Mouse (Mus musculus) c-Kit-positive CD71-positive TER-119-negative erythroid progenitor cells, embryonic 14.5 days (primary cell): ENCODE measurements around the gene Usf1.

ENCODE experiments used
- DNase-seq: peaks from one replicate; pipeline ENCODE4 v3.0.0-alpha.2; 2013; ENCODE audit warnings: low read depth

The Usf1 gene

GRCm38 (mm10) chr1:171418660-171419059 lies 7.5 kb downstream of the Usf1 start, which contains the start of gene Tstd1:
Gene Tstd1 (plus strand): TSS chr1:171418872.
- no peak for DNase-seq

DNA sequence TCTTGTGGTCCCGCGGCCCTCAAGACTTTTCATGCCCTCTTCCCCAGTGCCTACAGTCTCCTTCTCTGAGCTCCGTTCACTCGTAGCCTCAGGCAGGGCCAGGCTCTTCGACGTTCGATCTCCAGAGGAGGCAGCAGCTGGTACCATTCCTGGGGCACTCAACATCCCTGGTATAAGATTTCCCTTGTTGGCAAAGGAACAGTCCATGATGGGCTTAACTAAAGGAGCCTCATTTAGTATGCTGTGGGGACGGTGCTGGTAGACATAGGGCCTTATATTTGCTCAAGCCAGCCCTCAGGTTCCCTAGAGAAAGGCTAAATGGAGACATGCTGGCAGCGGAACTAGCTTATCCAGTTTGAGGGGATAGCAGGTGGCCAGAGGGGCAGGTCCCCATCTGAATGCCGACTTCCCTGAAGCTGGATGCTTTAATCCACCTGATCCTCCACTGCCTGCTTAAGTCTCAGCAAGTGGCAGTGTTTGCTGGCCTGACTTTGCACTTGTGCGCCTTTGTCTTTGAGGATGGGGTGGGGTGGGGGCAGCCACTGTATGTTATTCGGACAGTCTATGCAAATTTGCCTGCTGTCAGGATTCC lies 8.3 kb downstream of the Usf1 start:
- DNase-seq: no peak

DNA sequence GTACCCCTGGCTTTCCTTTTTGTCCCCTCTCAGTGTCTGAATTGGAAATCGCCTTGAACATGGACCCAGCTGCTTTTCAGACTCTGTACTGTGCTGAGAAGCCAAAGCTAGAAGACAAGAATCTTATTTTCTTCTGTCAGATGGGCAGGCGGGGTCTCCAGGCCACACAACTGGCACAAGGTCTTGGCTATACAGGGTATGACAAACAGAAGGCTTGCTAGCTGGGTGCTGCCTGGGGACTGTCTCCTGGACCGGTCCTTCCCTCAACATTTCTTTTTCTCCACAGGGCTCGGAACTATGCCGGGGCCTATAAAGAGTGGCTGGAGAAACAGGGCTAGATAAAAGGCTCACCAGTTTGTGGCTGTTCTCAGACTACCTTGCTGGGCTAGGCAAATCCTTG lies 8.8 kb downstream of the Usf1 start:
- DNase-seq: no peak

- no peak for DNase-seq
Observed at GRCm38 (mm10) chr1:171422504-171423095, 11.5 kb downstream of the Usf1 start.

- DNase-seq: no peak
Observed at GRCm38 (mm10) chr1:171424638-171425037, 13.5 kb downstream of the Usf1 start.

DNA sequence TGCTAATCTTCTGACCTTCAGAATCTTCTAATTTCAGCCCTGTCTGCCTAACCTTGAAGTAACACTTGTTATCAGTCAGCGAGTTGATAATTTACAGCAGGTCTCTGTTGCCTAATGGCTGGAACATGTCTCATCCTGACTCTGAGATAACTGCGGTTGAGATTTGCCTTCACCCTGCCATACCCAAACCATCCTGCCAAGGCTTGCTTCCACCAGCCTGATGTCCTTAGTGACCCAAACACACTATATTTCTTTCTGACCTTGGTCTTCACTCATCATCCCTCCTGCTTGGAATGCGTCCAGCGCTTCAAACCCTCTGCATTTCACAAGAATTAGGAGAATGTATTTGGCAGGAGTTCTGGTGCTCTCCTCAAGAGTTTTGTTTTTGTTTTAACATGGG lies 14.0 kb downstream of the Usf1 start:
- no peak for DNase-seq

DNA sequence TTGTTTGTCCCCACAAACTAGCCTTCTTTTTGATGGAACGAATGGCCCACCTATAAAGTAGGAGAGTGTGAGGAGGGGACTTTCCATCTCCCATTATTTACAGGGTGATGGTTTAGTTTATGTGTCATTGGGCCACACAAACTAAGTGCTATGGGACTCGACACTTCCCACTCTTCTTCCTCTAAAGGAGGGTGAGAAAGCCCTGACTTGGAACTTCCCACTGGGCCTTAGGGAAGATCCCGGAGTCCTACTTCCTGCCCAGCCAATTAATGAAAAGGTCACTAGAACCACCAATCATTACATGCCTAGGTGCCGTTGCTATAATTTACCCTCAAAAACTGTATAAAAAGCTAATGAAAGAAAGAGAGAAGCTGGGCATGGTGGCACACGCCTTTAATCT lies 21.0 kb downstream of the Usf1 start:
- no peak for DNase-seq

- no peak for DNase-seq
Observed at GRCm38 (mm10) chr1:171435288-171435814, 24.2 kb downstream of the Usf1 start.

DNA sequence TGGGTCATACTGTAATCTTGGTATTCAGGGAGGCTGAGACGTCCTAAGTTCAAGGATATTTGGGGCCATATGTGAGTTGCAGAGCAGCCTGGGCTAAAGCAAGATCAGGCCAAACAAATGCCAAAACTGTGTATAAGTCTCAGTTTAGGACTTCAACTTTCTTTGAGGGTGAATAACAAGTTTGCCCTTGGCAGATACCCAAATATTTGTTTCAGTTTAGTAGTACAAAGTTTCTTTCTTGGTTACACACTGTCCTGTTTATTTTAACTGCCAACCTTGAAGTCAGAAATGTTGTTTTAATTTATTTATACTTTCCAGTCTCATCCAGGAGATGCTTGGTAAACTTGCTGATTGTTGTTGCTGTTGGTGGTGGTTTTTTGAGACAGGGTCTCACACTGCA lies 24.9 kb downstream of the Usf1 start:
- DNase-seq: no peak

GRCm38 (mm10) chr1:171437264-171438013 lies 26.3 kb downstream of the Usf1 start, which contains the start of gene F11r:
Gene F11r (plus strand): TSS chr1:171437535.
- DNase-seq: peak; percentile 52

- DNase-seq: no peak
Observed at GRCm38 (mm10) chr1:171438014-171438670, 27.0 kb downstream of the Usf1 start.

GRCm38 (mm10) chr1:171439072-171439471 lies 28.0 kb downstream of the Usf1 start:
- no peak for DNase-seq

DNA sequence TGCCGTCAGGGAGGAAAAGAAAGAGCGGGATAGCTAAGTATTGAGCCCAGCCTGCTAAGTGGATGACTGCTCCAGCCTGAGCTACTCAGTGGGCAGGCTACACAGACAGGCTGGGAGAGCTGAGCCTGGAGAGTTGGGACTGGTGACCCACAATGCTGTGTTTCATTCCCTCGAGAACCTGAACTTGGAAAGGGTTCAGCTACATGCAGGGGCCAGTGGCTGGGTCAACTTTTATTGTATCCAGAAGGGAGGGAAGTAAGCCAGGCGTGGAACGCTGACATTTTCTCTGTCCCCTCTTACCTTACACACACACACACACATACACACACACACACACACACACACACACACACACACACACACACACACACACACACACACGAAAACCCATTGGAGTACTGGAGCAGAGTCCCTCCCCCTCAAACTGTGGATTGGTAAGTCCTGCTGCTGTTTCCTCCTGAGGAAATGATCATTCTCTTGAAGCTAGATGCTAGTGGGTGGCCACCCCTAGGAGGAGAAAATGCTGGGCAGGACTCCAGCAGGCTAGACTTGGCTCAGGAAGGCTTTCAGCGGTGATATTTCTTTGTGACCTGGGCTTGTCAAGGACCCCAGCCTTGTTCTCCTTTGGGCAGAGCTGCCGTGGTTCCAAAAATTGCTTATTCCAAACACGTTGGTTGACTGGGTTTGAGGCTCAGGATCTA lies 29.1 kb downstream of the Usf1 start:
- no peak for DNase-seq

GRCm38 (mm10) chr1:171441466-171442412 lies 30.6 kb downstream of the Usf1 start:
- no peak for DNase-seq

DNA sequence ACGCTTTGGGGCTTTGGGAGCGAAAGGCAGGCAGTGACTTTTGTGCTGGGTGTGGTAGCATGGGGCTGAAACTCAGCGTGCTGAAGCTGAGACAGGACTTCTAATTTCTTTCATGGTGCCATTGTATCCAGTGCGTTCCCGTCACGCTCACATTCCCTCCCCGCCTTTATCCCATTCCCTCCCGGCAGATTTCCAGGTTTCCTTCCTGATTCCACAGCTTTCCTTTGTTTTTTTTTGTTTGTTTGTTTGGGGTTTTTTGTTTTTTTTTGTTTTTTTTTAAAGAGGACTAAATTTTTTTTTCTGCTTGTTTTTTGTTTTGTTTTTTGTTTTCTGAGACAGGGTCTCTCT lies 31.3 kb downstream of the Usf1 start:
- DNase-seq: no peak

DNA sequence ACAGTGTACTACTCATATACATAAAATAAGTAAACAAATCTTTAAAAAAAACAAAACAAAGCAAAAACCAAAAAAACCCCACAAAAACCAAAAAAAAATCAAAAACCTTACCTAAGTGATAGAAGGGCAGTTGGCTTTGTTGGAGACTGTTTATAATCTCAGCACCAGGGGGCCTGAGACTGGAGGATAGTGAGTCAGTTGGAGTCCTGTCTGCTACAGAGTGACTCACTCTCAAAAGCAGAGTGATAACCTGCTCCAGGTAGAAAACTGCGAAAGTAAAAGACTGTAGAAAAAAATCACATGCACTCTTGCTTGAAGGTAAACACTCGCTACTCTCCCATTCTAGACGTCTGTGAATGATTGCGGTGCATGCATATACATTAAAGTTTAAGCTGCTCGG lies 33.9 kb downstream of the Usf1 start:
- no peak for DNase-seq

- no peak for DNase-seq
Observed at GRCm38 (mm10) chr1:171446854-171447253, 35.7 kb downstream of the Usf1 start.

DNA sequence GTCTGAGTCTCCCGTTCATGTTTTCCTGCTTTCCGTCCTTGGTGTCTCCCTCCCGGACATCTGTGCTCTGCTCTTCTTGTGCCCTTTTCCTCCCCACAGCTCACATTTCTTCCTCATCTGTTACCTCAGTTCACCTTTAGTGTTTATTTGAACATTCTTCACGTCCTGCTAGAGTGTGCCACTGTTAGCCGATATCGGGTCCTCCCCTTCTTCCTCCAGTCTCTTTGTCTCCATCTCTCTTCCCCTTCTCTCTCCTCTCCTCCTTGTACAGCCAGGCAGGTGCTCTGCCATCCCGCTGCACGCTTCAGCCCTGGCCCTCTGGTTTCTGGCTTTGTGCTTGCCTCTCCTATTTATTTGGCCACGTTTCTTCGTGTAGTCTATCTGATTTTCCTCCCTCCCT lies 36.6 kb downstream of the Usf1 start:
- DNase-seq: no peak

DNA sequence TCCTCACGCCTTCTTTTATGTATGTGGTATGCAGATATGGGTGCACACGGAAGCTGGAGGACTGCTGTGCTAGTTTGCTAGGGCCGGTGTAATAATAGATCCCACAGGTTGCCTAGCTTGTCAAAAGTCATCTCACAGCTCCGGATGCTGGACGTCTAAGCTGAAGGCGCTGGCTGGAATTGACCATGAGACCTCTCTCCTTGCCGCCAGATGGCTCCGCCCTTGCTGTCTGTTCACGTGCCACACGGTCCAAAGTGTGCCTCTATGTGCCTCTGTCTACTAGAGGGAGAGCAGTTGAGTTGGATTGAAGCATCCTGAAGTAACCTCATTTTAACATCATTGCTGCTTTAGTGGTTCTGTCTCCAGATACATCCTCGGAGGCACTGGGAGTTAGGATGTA lies 38.9 kb downstream of the Usf1 start:
- no peak for DNase-seq

DNA sequence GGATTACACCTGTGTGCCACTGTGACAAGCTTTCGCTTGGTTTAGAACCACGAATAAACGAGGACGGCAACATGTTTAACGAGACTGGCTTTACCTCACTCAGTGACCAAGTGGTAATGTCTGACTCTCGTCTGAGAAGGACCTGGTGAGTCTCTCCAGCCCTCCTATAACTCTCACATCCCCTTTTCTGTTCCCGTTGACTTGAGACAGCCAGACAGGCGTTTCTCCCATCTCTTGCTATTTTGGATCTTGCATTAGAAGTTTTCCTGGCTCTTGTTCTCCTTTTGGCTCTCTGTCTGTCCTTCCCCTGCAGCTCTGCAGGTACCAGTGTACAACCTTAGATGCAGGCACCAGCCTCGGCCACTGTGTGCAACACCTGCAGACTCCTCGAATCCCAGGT lies 39.9 kb downstream of the Usf1 start:
- DNase-seq: no peak

DNA sequence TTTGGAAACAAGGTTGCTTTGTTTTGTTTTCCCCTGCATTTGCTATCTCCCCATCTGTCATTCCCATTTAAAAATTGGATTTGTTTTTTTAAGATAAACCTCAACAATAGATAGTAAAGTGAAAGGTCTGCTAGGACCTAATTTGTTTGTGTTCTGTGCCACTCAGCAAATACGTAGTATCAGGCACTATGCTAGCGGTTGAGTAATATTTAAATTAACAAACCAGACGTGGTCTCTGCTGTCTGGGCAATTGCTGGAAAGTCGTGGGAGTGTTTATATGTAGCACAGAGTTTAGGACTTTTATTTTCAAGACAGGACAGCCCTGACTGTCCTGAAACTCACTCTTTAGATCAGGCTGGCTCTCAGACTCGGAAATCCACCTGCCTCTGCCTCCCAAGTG lies 41.4 kb downstream of the Usf1 start:
- DNase-seq: no peak
